Mouse (Mus musculus) NIH3T3 (cell line): ENCODE results near the gene Zbtb7b.
"Not testable (repeated sequence)": the region's sequence is repeated elsewhere in the genome, so short reads cannot be mapped to it uniquely, and the experiment has no call there.

Experiments used
- DNase-seq: peaks from one replicate; pipeline ENCODE4 v3.0.0-alpha.2; 2012; ENCODE audit warnings: low read depth

Zbtb7b gene

DNA sequence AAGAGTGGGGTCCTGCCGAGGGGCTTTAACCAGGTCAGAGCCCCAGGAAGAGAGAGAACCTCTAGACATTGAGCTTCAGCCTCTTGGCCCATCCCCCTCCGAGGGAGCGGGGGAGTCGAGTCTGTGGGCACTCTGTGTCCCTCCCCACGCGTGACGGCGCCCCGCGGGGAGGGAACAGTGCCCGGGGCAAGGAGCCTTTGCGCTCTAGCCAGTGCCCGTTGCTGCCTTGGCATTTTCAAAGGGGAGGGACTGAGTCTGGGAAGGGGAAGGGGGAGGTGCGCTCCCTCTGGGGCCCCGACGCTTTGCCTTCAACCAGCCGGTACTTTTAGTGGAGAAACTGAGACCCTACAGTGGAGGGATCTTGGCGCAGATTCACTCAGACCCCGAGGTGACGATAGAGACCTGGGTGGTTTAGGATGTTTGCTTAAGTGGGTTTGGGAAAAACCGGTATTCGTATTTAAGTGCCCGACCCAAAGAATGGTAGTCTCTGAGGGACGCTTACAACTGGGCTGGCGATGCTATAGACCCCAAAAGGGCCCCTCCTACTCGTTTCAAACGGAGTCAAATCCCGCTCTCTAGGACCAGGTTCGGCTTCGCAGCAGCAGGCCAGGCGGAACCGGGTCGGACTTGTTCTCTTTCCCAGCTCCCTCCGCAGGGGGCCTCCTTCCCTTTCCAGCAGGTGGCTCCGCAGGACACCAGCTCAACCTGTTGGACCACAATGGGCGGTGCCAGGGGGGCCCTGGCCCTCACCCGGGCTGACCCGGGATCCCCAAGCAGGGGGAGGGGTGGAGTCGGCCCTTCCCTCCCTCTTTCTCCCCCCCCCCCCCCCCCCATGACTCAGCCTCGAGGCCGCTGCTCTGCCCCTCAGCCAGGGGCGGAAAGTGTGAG, at the start of gene Zbtb7b:
Gene Zbtb7b, minus strand, starts transcription at position 771 of the 888 bp plus-strand sequence.
- peak; percentile 85 for DNase-seq

DNA sequence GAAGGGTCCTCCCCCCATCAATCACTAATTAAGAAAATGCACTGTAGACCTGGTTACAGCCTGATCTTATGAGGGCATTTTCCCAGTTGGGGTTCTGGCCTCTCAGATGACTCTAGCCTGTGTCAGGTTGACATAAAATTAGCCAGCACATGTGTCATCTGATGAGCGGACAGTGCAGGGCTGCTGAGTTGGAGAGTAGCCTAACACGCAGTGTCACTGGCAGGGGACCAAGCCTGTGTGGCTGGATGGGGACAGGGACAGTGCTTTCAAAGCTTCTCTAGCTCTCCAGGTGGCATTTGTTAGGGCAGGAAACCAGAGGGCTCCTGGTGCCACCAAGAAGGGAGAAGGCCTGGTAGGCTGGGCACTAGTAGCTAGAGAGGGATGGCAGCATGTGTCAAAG, 46.1 kb upstream of the Zbtb7b start:
- DNase-seq: no peak

DNA sequence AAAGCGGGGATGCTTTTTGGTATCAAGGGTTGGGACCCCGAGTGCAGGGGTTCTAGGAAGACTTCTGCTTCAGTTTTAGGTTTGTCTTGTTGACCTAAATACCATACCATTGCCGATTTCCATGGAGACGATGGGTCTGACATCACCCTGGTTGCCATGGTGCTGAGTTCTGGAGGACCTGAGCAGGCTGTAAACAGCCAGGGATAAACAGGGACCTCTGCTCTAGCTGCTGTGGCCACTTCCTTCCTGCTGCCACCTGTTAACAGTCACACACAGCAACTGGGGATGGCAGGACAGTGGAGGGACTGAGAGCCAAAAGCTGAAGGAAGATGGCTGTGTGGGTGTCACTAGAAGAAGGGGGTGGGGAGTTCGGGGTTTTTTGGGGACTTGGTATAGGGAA, 42.7 kb upstream of the Zbtb7b start:
- DNase-seq: peak; percentile 27

DNA sequence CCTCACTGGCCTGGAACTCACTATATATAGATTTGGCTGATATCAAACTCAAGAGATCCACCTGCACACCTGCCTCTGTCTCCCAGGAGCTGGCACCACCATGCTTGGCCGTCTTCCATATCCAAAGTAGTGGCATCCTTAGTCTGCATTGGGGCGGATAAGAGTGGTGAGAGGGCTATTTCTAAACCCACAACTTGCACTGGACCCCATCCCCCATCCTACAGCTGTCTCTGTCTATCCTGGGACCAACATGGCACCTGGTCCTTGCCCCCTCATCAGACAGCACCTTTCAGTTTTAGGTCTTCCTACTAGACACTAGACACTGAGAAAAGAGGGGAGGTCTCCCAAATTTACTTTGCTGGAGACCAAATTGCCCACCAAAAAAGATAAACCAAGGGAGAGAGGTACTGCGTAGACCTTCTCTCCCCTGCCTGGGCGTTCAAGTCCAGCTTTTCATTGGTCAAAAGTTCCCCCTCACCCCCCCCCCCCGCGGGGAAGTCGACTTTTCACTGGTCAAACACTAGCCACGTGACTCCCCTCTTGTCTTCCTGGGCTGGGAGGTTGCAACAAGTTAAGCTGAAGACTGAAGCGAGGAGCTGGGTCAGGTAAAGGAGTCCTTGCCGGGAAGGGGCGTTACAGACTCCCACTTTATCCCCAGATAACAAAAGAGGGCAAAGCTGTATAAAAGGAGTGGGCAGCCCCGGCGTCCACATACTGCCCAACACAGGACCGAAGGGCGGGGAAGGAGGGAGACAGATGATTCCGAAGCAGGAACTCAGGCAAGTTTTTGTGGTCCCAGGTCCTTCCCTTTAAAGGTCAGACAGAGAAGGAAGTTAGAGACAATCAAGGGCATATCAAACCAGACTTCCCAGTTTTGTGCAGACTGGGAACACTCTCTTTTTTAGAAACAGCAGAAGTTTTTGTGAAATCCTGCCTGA, 41.9 kb upstream of the Zbtb7b start, which contains the start of gene Pbxip1:
Gene Pbxip1, plus strand, starts transcription at position 531 of the 938 bp plus-strand sequence.
- DNase-seq: peak; percentile 79

DNA sequence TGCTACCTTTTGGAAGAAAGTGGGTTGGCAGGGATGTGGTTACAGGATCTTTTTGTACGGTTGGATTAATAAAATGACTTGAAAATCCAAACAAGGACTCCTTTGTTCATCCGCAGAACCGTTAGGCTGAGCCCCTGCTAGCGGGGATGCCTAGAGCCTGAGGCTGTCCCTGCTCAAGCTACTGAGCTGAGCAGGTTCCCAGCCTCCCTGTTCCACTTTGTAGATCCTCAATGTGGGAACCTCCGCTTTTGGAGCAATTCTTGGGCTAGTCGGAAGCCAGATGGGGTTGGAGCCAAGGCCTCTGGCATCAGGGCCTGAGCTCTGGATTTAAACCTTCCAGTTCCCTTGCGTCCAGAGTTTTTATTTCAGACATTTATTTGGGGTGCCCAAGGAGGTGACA, 40.5 kb upstream of the Zbtb7b start:
- DNase-seq: no peak

DNA sequence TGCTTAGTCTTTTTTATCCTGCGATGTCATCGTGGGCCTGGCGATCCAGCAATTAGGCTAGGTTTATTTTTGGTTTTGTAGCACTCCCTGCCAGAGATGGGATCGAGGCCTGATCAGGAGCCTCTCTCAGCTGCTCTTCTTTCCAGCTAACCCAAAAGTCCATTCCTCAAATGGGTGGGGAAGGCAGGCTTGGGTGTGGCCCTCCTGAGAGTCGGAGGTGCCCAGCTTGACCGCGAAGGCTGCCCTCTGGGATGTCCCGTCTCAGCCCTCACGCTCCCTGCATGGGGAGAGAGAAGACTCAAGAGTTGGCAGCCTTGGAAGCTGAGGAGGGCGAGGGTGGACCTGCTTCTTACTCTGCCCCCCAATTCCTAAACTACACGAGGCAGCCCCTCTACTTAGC, 40.0 kb upstream of the Zbtb7b start:
- no peak for DNase-seq

DNA sequence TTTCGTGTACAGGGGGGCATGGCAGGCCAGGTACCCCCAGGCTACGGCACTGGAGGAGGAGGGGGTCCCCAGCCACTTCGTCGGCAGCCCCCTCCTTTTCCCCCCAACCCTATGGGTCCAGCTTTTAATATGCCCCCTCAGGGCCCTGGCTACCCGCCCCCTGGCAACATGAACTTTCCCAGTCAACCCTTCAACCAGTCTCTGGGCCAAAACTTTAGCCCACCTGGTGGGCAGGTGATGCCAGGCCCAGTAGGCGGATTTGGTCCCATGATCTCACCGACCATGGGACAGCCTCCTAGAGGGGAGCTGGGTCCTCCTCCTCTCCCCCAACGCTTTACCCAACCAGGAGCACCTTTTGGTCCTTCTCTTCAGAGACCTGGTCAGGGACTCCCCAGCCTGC, 38.0 kb upstream of the Zbtb7b start:
- DNase-seq: no peak

DNA sequence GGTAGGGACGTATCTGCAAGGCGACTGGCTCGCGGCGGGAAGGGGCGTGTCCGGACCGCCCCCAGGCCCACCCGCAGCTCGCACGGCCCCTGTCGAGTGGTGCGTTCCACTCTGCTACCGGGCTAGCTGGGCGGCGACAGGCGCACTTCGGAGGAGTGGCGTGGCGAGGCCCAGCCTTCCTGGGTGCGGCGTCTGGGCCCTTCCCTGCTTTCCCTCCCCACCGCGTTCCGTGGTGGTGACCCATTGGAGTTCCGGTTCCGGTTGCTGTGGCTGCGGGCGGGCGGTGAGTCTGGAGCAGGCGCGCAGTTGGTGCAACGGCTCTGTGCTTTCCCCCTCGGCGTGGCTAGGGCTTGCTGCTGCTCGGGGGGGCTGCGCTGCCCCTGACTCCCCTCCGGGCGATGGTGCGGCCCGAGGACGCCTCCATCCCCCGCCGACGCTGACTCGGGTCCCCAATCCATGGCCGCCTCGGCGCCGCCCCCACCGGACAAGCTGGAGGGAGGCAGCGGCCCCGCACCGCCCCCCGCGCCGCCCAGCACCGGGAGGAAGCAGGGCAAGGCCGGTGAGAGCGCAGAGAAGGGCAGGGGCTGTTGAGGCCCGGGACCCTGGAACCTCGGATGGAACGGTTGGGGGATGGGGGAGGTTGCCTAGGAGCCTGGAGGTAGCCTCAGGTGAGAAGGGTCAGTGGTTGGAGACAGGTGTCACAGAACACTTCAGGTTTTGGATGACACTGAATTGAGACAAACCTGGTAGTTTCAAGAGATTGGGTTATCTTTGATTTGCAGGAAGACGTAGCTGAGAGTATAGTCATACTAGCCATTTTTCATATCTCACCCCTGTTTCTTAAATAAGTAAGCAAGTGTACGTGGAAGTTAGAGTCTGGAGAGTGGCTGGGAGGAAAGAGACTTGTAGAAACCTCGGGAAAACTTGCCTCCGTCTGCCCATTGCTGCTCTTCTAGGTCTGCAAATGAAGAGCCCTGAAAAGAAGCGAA, 35.9 kb upstream of the Zbtb7b start, which contains the start of gene Pygo2:
Gene Pygo2, plus strand, starts transcription at position 44 of the 989 bp plus-strand sequence.
- peak; percentile 98 for DNase-seq

DNA sequence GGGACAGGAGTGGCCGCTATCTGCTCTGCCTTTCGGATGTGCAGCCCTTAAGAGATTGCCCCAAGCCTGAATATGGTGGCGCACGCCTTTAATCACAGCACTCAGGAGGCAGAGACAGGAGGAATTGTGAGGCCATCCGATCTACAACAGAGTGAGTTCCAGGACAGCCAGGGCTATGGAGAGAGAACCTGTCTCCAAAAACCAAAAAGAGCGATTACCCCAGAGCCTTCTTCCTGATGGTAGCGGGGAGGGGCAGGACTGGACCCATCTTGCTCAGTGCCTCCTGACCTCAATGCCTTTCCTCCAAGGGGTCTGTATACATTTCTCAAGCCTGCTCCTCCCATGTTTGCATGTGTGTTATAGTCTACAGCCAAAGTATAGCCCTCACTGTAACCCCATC, 34.4 kb upstream of the Zbtb7b start:
- not testable (repeated sequence) for DNase-seq

DNA sequence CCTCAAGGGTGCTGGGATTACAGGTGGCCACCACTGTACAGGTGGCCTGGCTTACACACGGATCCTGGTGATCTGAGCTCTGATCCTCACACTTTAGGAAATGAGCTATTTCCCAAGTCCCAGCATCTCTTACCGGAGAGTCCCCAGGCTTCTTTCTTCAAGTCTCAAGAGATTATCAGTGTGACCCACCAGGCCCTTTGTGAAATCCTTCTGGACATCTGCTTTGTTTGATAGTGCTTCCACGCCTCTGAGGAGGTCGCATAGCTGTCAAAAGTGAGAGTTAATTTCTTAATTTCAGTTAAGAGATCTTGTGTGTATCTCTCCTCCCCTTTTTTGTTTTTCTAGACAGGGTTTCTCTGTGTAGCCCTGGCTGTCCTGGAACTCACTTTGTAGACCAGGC, 31.3 kb upstream of the Zbtb7b start:
- DNase-seq: no peak

DNA sequence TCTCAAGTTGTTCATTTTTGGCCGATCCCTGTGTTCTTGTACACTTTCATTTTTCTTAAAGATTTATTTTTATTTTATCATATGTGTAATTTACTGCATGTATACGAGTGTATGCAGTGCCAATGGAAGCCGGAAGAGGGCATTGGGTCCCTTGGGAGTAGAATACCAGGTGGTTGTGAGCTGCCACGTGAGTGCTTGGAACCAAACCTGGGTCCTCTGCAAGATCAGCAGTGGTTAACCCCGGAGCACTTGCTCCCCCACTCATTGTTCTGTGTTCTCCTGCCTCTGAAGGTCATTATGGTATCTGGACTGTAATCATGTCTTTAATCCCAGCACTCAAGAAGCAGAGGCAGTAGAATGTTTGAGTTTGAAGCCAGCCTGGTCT, 30.6 kb upstream of the Zbtb7b start:
- DNase-seq: no peak

DNA sequence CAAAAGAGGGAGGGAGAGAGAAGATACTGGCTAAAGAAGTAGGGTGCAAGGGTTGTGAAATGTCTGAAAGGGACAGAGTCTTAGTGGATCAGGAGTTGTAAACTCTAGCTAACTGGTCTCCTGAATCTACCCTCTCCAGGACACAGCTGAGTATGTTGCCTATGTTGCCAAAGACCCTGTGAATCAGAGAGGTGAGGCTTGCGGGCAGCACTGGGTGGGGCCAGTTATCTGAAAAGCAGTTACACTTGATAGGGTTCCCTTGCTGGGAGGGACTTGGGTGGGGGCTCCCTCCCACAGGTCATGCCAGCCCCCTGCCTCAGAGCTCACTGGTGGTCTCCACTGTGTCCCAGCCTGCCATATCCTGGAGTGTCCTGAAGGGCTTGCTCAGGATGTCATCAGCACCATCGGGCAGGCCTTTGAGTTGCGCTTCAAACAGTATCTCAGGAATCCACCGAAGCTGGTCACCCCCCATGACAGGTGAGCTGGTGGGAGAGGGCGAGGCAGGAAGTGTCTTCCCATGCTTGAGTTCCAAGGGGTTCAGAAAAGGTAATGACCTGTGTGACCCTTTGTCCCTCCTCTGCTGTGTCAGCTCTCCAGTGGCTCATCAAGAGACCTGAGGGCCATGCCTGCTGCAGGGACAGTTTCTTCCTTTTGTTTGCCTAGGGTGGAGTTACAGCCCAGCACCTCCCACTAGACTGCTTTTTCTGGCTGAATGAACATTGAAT, 30.0 kb upstream of the Zbtb7b start:
- no peak for DNase-seq

DNA sequence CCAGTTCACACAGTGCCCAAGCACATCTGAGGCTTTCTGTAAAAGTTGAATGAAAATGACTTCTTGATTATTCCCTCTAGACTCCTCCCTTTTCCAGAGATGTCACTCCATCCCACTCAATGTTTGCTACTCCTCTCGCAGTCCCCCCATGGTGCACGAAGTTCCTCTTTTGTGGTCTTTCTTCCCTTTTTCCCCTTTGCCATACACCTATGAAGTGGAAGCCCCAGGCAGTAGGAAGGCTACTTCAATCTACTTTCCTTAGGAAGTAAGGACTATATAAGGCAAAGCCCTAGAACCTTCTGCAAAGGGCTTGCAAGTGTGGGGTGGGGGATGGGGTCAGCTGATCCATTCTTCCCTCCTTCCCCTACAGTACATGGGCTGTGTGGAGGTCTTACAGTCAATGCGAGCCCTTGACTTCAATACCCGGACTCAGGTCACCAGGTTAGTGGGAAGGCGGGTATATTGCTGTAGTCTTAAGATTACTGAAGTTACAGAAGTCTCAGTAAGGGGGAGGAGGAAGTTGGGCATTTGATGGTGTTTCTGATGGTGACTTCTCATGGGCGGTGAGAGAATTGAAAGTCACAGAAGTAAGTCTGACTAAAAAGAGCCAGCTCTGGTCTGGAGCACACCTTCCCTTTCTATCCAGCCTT, 28.1 kb upstream of the Zbtb7b start:
- DNase-seq: no peak

DNA sequence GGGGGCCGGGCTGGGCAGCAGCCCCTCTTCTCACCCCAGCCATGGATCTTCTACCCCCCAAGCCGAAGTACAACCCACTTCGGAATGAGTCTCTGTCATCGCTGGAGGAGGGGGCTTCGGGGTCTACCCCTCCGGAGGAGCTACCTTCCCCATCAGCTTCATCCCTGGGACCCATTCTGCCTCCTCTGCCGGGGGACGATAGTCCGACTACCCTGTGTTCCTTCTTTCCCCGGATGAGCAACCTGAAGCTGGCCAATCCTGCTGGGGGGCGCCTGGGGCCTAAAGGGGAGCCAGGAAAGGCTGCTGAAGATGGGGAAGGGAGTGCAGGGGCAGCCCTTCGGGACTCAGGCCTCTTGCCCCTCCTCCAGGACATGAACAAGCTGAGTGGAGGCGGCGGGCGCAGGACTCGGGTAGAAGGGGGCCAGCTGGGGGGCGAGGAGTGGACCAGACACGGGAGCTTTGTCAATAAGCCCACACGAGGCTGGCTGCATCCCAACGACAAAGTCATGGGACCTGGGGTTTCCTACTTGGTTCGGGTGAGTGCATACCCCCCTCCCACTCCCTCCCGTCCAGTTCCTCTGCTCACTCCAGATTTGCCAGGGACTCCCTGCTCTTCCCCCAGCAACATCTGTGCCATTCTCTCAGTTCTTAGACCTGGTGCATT, 27.4 kb upstream of the Zbtb7b start:
- DNase-seq: peak; percentile 85

DNA sequence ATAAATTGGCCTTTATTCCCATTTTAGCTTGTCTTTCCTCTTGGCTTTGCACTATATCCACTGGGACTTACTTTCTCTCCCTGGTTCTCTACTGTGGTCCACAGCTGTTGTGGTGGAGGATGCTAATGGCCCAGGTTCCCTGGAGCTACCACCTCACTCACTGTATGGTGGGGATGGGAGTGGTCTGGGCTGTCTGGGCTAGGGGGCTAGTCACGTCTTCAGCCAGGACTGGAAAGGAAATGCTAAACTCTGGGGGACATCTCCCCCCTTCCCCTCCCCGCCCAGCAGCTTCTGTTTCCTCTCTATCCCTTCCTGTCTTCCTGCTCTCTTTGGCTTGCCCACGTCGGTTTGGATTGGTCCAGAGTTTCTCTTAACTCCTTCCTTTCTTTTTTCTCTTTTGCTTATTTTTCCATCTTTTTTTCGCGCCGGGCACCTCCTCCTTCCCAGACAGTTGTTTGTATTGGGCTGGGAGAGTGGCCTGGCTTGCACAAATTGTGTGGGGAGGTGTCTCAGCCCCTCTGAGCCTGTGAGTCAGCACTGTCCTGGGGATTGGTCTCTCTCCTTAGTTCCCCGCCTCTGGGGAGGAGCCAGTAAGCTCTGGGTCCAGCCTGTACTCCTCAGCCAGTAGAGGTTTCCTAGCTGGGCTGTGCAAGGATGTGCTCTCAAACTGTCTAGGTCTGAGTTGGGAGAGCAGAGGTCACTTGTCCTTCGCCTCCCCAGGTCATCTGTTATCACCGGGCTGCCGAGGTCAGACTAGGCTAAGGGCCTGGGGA, 26.6 kb upstream of the Zbtb7b start:
- peak; percentile 97 for DNase-seq

DNA sequence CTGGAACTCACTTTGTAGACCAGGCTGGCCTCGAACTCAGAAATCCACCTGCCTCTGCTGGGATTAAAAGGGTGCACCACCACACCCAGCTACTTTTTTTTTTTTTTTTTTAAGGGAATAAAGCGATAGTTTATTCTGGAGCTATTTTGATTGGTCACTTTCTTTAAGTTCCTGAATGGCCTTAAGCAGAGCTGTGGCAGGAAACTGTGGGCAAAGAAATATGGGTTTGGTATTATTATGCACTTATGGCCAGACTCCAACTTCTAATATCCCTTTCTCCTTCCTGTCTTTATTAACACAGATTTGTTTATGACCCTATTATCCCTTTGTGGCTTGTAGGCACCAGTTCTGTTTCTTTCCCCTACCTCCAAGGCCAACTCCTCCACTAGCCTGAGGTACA, 25.8 kb upstream of the Zbtb7b start:
- peak; percentile 19 for DNase-seq

DNA sequence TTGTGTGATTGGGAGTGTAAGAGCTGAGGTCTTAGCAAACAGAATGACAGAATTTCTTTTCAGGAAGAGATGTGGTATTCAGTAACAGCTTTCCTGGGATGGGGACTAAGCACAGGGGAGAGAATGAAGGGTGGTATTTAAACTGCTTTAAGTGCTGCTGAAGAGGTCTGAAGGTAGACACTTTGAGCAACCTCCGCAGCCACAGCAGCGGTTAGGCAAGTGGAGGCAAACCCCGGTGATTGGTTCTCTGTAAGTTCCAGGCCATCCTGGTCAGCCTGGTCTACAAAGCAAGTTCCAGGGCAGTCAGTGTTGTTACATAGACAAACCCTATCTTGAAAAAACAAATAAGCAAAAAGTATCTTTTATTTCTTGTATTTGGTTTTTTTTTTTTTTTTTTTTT, 25.4 kb upstream of the Zbtb7b start:
- DNase-seq: peak; percentile 46

DNA sequence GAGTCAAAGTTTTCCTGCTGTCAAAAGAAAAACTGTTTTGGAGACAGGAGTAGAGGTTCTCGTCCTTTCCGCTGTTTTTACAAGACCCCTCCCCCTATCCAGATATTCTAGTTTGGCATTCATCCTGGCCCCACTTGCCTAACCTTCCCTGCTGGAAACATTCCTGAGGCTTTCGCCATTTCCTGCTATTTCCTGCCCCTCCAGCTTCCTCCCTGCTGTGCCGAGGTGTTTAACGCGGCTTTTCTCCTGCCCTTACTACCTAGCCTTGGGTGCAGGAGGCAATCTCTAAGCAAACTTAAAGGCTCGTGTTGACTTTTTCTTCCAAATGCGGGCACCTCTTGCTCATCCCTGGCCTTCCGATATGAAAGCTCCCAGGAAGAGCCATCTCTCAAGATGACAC, 25.0 kb upstream of the Zbtb7b start:
- peak; percentile 92 for DNase-seq

DNA sequence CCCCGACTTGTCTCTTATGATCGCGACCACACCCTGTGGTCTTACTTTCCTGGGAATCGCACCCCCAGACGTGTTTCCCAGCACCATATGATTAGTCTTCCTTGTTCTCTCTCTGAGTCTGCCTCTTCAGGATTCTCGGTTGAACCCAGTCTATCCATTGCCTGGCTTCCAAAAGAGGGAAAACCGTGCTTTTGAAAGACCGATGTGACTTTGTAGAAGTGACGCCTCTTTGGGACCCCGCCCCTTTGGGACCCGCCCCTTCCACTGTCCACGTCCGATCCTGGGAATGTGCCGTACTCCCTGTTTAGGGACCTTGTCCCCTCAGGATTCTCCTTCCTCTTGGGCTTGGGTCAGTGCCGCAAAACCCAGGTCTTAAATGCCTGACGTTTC, 24.3 kb upstream of the Zbtb7b start:
- peak; percentile 86 for DNase-seq
